Mouse (Mus musculus): Measurements from ENCODE around the gene Wbp11. TPM values are rescaled to one million over a fixed set of nuclear protein-coding genes. Genes with fewer than 3 reads are reported as not detected.
"Not testable (repeated sequence)": the region's sequence is repeated elsewhere in the genome, so short reads cannot be mapped to it uniquely, and the experiment has no call there.

The Wbp11 gene
- polyA plus RNA-seq, 1 experiment from 2014 or later: 82.5 TPM

- not testable (repeated sequence) for H3K4me1 ChIP-seq (replicated peaks); ATAC-seq (ENCODE audit: low FRiP score); H3K27me3 ChIP-seq; H3K27ac ChIP-seq; H3K4me2 ChIP-seq; H3K9me3 ChIP-seq; H3K4me3 ChIP-seq; H3K36me3 ChIP-seq; H3K9ac ChIP-seq
- 93% methylated on average over 3 of the region's 3 CpGs for WGBS
Observed at GRCm38 (mm10) chr6:136797874-136798693, 29.9 kb downstream of the Wbp11 start.

DNA sequence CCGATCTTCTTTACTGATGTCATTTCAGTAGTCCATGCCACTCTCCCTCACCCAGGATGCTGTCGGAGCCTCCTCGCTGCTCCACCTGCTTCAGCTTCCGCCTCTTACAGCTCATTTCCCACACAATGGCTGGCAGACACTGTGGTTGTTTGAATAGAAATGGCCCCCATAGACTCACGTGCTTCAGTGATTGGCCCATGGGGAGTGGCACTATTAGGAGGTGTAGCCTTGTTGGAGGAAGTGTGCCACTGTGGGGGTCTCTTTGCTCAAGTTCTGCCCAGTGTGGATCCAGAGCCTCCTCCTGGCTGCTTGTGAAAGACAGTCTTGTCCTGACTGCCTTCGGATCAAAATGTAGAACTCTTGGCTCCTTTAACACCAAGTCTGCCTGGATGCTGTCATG lies 32.2 kb downstream of the Wbp11 start:
- Histone ChIP-seq H3K4me2 (no peak overlapping the region), H3K4me1 (replicated peaks) (peaks cover 5% of the 10 kb centered on the region), H3K36me3 (no peaks in the 10 kb centered on the region), H3K9ac (no peak overlapping the region), H3K27me3 (peaks cover 7% of the 10 kb centered on the region; the same call in 1 of the 2 replicates), H3K4me3 (no peak overlapping the region), H3K27ac (no peak overlapping the region), H3K9me3 (no peaks in the 10 kb centered on the region)
- no peak for ATAC-seq (ENCODE audit: low FRiP score)
- 50% methylated on average over 6 of the region's 6 CpGs for WGBS

DNA sequence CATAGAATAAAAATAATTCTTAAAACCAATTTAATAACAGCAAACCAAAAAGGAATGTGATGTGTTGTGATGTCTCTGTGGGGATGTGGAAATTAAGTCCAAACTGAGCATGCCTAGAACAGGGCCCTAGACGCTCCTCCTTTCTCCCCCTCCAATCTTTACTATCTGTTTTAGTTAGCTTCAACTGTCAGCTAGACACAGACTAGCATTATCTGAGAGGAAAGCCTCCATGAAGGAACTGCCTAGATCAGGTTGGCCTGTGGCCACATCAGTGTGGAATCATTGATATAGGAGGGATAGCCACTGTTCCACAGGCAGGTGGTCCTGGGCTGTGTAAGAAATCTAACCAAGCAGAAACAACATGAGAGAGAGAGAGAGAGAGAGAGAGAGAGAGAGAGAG lies 32.9 kb downstream of the Wbp11 start:
- H3K4me1 ChIP-seq (replicated peaks): peaks cover 5% of the 10 kb centered on the region
- H3K4me3 ChIP-seq: no peak overlapping the region
- no peaks in the 10 kb centered on the region for H3K36me3 ChIP-seq
- H3K27ac ChIP-seq: no peak overlapping the region
- 62% methylated on average over 1 of the region's 1 CpGs for WGBS
- no peak for ATAC-seq (ENCODE audit: low FRiP score)
- H3K9ac ChIP-seq: no peak overlapping the region
- peaks cover 7% of the 10 kb centered on the region; the same call in 1 of the 2 replicates for H3K27me3 ChIP-seq
- H3K4me2 ChIP-seq: no peak overlapping the region
- H3K9me3 ChIP-seq: no peaks in the 10 kb centered on the region

DNA sequence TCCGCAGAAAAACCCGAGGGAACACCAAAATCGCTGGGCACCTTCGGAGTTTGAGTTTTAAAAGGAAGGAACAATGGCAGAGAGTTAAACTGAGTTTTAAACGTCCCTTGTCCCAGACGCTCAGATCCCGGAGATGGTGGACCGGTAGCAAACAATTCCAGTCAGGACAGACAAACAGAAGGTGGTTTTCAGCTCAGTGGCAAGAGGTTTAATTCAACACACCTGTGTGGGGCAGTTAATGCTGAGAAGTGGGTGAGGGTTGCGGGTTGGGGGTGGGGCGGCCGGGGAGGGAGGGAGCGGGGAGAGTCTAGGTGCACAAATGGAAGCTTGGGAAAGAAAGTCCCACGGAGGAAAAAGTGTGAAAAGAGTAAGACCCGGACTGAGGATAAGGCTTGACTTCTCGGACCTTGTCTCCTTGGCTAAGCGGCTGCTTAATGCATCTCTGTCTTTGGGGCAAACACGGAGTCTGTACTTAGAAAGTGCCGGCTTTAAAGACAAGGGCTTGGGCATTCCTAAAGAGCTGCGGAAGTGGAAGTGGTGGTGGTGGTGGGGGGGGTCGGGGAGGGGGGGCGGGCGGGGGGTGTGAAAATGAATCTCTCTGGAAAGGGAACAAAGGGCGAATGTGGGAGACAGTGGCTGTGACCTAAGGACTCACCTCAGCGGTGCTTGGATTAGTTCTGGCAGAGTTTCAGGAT lies 34.1 kb downstream of the Wbp11 start:
- H3K9ac ChIP-seq: peak overlapping the region; percentile 21
- H3K27me3 ChIP-seq: peaks cover 7% of the 10 kb centered on the region; the same call in 1 of the 2 replicates
- H3K9me3 ChIP-seq: no peaks in the 10 kb centered on the region
- H3K27ac ChIP-seq: no peak overlapping the region
- 2% methylated on average over 24 of the region's 24 CpGs for WGBS
- no peaks in the 10 kb centered on the region for H3K36me3 ChIP-seq
- H3K4me1 ChIP-seq (replicated peaks): peaks cover 5% of the 10 kb centered on the region
- ATAC-seq (ENCODE audit: low FRiP score): peak; percentile 24; the same call in 1 of the 2 replicates
- peak overlapping the region; percentile 30 for H3K4me3 ChIP-seq
- H3K4me2 ChIP-seq: peak overlapping the region; percentile 62

DNA sequence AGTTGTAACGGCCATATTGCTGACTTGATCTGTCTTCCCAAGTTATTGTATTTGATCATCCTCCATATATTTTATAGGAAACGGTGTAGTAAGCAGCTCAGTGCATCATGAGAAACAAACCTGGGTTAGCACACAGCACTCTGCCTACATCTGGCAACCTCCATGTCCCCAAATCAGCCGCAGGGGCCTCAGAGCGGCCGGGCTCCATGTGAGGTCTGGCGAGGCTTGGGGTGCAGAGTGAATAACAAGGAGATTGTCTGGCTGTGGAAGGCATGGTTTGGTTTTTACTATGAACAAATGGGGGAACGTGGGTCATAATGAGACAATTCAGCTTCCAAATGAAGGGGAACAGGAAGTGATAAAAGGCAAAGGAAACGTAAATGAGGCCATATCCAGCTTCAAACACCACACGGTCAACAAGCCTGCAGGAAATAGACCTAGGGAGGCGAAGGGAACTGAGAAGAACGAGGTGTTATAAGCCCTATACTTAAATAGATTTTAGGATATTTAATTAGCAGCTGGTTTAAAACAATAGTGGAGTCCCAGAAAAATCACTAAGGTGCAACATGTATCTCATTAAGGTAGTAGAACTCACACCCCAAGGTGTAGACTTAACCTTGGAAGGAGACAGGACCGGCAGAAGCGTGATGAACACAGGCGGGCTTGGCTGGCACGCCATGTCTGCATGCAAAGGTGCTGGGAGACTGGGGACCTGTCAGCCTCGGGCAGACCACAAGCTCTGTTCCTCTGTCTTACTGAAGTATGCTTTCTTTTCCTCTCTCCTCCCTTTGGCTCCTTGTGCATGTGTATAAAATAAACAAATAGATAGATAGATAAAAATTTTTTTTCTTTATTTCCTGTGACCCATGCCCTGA lies 34.9 kb downstream of the Wbp11 start:
- Histone ChIP-seq H3K9ac (peak overlapping the region; percentile 21; the same call in 1 of the 2 replicates), H3K4me1 (replicated peaks) (peaks cover 5% of the 10 kb centered on the region), H3K27me3 (peaks cover 7% of the 10 kb centered on the region; the same call in 1 of the 2 replicates), H3K36me3 (no peaks in the 10 kb centered on the region), H3K4me2 (peak overlapping the region; percentile 62), H3K9me3 (no peaks in the 10 kb centered on the region), H3K4me3 (peak overlapping the region; percentile 30), H3K27ac (no peak overlapping the region)
- WGBS: 37% methylated on average over 16 of the region's 16 CpGs
- ATAC-seq (ENCODE audit: low FRiP score): no peak

DNA sequence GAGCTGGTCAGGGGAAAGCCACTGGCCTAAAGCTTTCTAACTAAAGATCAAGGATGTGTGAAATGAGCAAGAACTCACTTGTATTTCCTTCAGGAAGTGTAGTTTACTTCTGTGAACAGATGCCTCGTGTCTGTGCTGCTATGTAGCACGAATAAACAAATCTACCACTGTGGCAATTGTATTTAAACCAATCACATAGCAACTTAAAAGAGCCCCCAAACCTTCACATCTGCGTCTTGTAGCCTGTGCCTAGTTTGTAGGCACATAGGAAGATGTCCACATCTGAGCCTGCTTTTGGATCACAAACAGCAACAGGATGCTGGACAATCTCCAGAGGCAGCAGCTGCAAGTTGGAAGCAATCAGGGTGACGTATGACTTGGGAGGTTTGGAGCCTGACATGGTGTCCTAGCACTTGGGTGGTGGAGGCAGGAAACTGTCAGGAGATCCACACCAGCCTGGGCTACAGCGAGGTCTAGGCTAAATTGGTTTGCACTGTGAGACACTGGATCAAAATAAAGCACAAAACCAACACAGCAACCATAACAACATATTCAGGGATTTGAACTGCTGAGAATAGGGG lies 38.6 kb downstream of the Wbp11 start:
- no peaks in the 10 kb centered on the region for H3K36me3 ChIP-seq
- H3K9me3 ChIP-seq: no peaks in the 10 kb centered on the region
- H3K9ac ChIP-seq: no peak overlapping the region
- no peak for ATAC-seq (ENCODE audit: low FRiP score)
- H3K27me3 ChIP-seq: peaks cover 7% of the 10 kb centered on the region; the same call in 1 of the 2 replicates
- H3K4me1 ChIP-seq (replicated peaks): peaks cover 5% of the 10 kb centered on the region
- H3K4me2 ChIP-seq: no peak overlapping the region
- H3K4me3 ChIP-seq: no peak overlapping the region
- 82% methylated on average over 5 of the region's 5 CpGs for WGBS
- no peak overlapping the region for H3K27ac ChIP-seq

GRCm38 (mm10) chr6:136782761-136783160 lies 45.3 kb downstream of the Wbp11 start:
- no peak overlapping the region for H3K4me2 ChIP-seq
- WGBS: 82% methylated on average over 9 of the region's 9 CpGs
- H3K27me3 ChIP-seq: no peaks in the 10 kb centered on the region
- H3K4me1 ChIP-seq (replicated peaks): no peaks in the 10 kb centered on the region
- ATAC-seq (ENCODE audit: low FRiP score): no peak
- no peak overlapping the region for H3K4me3 ChIP-seq
- H3K9me3 ChIP-seq: no peaks in the 10 kb centered on the region
- no peak overlapping the region for H3K27ac ChIP-seq
- H3K9ac ChIP-seq: no peak overlapping the region
- no peaks in the 10 kb centered on the region for H3K36me3 ChIP-seq

DNA sequence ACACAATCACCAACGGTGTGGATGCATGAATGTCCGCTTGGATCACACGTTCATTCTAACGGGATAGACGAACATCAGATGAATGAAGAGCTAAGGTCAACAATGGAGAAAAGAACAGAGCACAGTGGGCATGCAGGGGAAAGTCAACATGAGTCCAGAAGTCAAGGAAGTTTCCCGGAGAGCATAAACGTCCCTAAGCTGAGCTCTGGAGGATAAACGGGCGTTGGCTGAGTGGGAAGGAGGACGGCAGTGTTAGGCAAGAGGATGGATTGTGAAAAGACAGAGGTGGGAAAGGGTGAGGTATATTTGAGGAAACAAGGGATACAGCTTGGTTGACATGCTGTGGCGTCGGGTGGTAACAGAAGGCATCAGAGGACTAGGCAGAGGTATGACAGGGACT lies 45.9 kb downstream of the Wbp11 start:
- WGBS: 82% methylated on average over 12 of the region's 12 CpGs
- H3K4me1 ChIP-seq (replicated peaks): no peaks in the 10 kb centered on the region
- no peaks in the 10 kb centered on the region for H3K36me3 ChIP-seq
- no peak for ATAC-seq (ENCODE audit: low FRiP score)
- no peak overlapping the region for H3K9ac ChIP-seq
- no peaks in the 10 kb centered on the region for H3K27me3 ChIP-seq
- no peak overlapping the region for H3K27ac ChIP-seq
- H3K4me3 ChIP-seq: no peak overlapping the region
- no peaks in the 10 kb centered on the region for H3K9me3 ChIP-seq
- H3K4me2 ChIP-seq: no peak overlapping the region

GRCm38 (mm10) chr6:136781377-136781986 lies 46.6 kb downstream of the Wbp11 start, which contains the start of gene Gucy2c:
Gene Gucy2c, minus strand, starts transcription at chr6:136781765.
- Histone ChIP-seq H3K4me1 (replicated peaks) (no peaks in the 10 kb centered on the region), H3K27me3 (no peaks in the 10 kb centered on the region), H3K9ac (no peak within 1 kb of the TSS), H3K9me3 (no peaks in the 10 kb centered on the region), H3K27ac (no peak within 1 kb of the TSS), H3K4me2 (no peak within 1 kb of the TSS), H3K4me3 (no peak within 1 kb of the TSS), H3K36me3 (no peaks in the 10 kb centered on the region)
- no peak for ATAC-seq (ENCODE audit: low FRiP score)
- 87% methylated on average over 20 of the region's 20 CpGs for WGBS

DNA sequence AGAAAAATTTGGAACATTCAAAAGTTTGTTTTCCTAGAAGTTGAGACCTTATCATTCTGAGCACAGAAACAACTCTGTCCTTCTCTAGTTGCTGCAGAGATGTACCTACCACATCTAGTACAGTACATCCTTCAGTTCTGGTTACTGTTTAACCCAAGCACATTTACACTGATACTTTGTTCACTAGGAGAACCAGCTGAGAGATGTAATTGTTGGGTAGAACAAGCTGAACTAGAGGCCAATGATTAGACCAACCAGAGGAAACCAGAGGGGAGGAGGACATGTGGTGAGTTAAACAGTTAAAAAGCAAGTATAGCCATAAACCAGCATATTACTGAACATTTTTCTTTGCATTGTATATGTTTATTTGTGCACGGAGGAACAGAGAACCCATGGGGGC lies 51.6 kb downstream of the Wbp11 start:
- Histone ChIP-seq H3K4me3 (no peak overlapping the region), H3K27me3 (no peaks in the 10 kb centered on the region), H3K27ac (no peak overlapping the region), H3K36me3 (no peaks in the 10 kb centered on the region), H3K4me1 (replicated peaks) (no peaks in the 10 kb centered on the region), H3K4me2 (no peak overlapping the region), H3K9me3 (no peaks in the 10 kb centered on the region), H3K9ac (no peak overlapping the region)
- WGBS: 78% methylated on average over 1 of the region's 1 CpGs
- ATAC-seq (ENCODE audit: low FRiP score): no peak

- H3K9ac ChIP-seq: no peak overlapping the region
- no peak overlapping the region for H3K4me2 ChIP-seq
- H3K36me3 ChIP-seq: no peaks in the 10 kb centered on the region
- no peak overlapping the region for H3K27ac ChIP-seq
- no peaks in the 10 kb centered on the region for H3K27me3 ChIP-seq
- ATAC-seq (ENCODE audit: low FRiP score): no peak
- no peaks in the 10 kb centered on the region for H3K4me1 ChIP-seq (replicated peaks)
- no peak overlapping the region for H3K4me3 ChIP-seq
- H3K9me3 ChIP-seq: 0 out of 2 replicates have a peak, but pooled peaks cover 4% of the 10 kb centered on the region
- 86% methylated on average over 7 of the region's 7 CpGs for WGBS
Observed at GRCm38 (mm10) chr6:136769859-136770258, 58.2 kb downstream of the Wbp11 start.

Measured in hindbrain, embryonic 13.5 days (tissue).